Mouse (Mus musculus): ENCODE results near the gene Gm28374. TPM values are rescaled to one million over a fixed set of nuclear protein-coding genes. Genes with fewer than 3 reads are reported as not detected.

The Gm28374 gene
- 0.67 and 1.7 TPM in 2 replicates for polyA plus RNA-seq (2012; rRNA removed)

DNA sequence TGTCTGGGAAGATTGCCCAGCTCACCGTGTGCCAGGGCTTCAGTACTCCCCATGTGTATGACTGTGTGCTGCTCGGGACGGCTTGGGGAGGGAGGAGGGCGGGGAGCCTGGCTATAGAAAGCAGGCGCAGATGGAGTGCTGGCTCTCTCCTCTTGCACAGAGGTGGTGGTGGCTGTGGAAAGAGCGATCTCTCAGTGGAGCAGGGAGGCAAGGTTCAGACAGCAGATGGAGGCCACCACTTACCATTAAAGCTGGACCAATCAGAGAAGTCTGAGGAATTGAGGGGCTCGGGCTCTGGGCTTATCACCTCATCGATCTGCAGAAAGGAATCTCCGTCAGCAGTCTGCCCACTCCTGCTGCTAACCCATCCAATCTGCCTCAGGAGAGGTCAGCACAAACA is at the start of gene Gm28374:
Gm28374 (minus strand) TSS at position 101 of the 400 bp plus-strand sequence.

DNA sequence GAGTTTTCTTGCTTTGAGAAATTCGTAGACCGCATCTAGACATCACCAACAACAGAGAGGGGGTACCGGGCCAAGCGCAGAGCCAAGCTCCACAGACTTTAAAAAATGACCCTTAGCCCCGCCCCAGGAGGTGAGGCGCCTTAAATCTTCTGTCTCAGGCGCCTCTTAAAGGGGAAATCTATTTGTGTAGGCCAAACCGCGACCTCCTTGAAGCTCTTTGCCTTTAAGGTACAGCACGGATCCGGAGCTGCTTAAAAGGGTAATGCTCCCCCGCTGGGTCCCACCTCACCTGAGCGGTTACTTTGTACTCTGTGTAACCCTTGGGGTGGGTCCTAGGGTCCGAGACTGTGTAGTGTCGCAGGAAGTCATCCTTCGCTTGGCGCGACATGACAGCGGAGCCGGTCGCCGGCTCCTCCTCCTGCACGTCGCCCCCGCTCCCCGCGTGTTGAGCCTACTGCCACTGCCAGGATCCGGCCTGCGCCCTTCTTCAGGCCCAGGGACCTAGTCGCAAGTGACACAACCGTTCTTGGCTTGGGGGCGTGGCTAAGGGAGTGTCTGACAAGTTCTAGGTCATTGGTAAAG is 45.8 kb upstream of the Gm28374 start, which contains the start of gene Snx15:
Snx15 (minus strand) TSS at position 545 of the 582 bp plus-strand sequence.

DNA sequence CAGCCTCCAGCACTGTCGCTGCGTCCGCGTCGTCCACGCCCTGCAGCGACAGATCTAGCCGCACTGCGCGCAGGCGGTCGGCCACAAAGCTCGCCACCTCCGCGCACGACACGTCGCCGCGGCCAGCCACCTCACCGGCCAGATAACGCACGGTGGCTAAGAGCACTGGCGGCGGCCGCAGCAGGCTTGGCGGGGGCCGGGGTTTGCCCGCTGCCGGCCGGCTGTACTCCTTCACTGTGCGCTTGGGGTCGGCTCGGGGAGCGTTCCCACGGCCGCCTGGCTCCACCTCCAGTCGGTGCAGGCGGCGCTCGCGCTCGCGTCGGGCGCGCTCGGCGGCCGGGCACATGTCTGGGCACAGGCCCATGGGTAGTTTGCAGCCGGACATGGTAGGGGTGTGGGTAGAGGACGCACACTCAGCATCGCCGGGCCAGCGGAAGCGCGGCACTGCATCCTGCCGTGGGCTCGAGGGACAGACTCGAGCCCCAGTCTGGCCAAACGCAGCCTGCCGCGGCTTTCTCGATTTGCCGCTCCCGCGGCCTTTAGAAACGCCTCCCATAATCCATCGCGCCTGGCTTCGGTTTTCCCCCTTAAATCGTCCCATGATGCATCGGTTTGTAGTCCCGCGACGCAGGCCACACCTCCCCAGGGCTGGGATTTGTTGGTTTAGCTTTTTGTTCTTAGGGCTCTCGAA is 36.1 kb upstream of the Gm28374 start, which contains the start of gene Sac3d1:
Sac3d1 (minus strand) TSS at position 665 of the 691 bp plus-strand sequence.

DNA sequence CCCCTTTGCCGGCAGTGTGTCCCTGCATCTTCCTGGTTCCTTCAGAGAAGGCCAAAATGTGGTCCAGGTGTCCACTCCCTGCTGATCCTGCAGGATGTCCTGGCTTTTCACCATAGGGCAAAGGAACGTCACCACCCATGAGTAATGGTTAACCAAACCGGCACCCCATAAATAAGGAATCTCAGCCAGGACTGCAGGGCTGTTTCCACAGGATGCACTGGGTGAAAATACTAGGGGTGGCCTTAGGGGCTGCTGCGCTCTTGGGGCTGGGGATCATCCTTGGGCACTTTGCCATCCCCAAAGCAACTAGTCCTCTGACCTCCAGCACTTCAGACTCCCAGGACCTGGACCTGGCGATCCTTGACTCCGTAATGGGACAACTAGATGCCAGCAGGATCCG is 23.5 kb upstream of the Gm28374 start, which contains the start of gene Naaladl1:
Naaladl1 (plus strand) TSS at position 197 of the 400 bp plus-strand sequence.

DNA sequence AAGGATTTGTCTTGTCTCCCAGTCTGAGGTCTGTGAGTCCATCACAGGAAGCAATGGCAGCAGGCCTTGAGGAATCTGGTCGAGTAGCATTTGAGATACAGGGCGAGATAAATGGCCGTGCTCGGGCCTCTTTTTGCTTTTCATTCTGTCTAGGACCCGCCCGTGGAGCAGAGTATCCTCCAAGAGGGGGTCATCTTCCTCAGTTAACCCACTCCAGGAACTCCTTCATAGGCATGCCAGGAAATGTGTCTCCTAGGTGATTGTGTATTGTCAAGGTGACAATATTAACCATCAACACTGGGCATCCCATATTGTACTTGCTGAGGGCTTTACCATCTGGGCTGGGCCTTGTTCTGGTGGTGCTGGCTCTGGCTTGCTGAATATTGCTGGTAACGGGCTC is 12.1 kb upstream of the Gm28374 start, which contains the start of gene AC131692.1:
AC131692.1 (plus strand) TSS at position 301 of the 400 bp plus-strand sequence.

DNA sequence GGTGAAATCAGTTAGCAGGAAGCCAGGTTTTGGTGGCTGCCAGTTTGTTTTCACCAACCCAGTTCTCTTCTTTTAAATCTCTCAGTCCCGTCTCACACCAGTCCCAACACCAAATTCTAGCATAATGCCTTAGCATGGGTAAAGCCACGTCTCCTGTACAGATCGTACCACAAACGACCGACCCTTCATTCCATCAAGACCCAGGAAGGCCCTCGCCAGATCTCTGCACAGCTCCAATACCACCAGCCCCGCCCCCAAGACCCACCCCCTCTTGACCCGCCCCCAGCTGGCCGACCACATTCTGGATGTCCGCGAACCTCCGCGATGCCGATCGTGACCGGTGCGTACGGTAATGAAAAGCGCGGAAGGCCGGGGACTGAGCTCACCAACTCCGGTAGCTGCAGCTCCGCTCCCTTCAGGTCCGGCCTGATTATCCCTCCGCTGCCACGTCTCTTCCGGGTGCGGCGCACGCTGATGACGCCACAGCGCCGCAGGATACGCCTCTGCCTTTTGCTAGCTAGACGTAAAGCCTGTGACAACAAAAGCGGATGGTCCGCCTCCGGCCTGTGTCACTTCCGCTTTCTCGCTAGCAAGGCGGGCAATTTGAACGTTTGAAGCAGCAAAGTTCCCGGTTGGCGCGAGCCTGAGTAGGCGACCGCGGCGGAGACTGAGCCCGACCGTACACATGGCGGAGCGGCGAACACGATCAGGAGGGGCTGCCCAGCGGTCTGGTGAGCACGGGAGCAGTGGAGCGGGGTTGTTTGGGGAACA is 2.6 kb upstream of the Gm28374 start, which contains the start of the genes Zfpl1 and Cdca5:
Zfpl1 (minus strand) TSS at position 479 of the 771 bp plus-strand sequence.
Cdca5 (plus strand) TSS at position 506 of the 771 bp plus-strand sequence.

DNA sequence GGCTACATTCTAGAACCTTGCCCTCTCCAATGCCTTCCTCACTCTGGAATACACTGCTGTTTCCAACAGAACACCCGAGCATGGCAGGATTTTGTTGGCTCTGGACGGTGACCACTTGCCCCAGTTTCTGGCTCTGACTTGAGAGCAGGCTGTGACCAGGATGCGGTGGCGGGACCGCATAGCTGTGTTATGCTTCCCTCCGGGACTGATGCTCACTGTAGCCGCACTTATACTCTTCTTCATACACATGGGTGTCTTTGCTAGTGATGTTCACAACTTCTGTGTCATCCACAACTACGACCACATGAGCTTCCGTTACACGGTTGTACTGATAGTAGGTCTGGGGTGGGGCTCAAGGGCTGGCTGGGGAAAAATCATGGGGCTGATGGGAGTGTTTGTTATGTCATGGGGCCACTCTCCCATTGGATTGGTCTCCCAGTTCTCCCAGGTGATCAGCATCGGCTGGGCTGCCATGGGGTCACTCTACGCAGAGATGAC is 2.0 kb downstream of the Gm28374 start, which contains the start of gene Tmem262:
Tmem262 (plus strand) TSS at position 51 of the 498 bp plus-strand sequence.

DNA sequence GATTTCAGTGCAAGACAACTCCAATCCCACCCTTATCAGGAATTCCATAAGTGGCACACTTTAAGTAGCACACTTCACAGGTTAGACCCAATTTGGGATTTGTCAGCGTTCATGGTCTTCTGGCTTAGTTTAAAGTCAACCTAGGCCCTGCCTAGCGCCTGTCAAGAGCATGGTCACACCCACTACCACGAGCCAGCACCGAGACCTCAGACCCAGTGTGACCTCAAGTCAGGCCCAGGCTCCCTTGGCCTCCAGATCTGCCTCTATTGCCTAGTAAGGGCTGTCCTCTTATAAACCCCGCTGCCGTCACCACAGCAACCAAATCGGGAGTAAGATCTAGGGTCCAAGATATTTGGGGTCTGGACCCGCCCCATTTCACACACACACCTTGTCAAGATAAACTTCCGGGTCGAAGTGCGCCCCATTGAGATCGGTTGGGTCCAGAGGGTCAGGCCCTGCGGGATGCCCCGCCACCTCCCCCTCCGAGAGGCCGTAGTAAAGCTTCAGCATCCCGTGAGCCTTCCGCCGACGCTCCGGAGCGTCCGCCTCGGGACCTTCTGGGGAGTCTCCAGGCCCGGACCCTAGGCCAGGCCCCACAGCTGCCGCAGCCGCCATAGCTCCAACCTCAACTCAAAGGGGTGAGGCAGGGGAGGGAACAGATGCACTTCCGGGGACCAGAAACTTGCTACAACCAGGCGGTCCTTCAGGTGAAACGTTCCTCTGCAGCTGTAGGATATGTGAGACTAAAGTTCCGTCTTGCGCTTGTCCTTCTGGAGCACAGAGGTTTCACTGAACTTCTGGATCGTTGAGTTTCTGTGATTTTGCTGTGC is 5.3 kb downstream of the Gm28374 start, which contains the start of gene Vps51:
Vps51 (minus strand) TSS at position 668 of the 830 bp plus-strand sequence.

DNA sequence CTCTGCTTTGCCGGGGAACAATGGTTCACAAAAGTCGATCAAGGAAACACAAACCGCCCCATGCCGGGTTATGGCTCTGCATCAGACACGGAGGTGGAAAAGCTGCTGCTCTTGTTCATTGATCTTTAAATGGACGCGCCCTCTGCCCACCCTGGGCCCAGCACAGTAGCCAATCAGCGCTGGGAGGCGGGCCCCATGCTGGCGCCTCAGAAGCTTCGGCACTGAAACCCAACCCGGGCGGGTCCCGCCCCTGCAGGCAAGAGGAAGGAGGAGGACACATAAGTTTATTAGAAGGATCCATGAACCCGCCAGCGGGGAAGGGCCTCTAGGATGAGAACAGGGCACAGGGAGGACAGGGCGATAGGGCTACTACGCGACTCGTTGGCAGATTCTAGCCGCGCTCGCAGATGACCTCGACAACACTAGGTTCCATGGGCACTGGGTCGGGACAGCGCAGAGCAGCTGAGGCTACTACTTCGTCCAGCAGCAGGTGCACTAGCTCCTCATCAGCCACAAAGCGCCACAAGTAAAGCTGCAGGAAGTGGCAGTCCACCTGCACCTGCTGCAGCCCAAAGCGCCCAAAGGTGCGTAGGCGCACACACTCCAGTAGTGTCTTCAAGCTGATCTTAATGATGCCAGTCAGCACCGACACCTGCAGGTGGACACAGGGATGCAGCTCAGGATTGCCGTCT is 14.2 kb downstream of the Gm28374 start, which contains the start of gene Tm7sf2:
Tm7sf2 (minus strand) TSS at position 650 of the 692 bp plus-strand sequence.

DNA sequence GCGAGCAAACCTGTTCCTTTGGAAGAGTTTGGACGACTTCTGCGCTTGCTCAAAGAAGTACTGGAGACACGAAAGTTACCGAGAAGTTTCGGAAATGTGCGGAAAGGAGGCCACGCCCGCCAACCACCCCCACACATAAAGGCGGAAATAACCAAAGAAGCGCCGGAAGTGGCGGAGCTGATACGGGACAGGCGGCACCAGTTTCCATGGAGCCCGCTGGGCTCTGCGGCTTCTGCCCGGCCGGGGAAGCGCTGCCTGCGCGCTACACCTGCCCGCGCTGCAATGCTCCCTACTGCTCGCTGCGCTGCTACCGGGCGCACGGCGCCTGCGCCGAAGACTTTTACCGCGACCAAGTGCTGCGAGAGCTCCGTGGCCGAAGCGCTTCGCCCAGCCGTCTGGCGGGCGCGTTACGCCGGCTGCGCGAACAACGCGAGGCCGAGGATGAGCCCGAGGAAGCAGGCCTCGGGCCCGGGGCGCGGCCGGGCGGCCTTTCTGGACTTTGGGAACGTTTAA is 21.0 kb downstream of the Gm28374 start, which contains the start of gene Znhit2:
Znhit2 (plus strand) TSS at position 172 of the 513 bp plus-strand sequence.

DNA sequence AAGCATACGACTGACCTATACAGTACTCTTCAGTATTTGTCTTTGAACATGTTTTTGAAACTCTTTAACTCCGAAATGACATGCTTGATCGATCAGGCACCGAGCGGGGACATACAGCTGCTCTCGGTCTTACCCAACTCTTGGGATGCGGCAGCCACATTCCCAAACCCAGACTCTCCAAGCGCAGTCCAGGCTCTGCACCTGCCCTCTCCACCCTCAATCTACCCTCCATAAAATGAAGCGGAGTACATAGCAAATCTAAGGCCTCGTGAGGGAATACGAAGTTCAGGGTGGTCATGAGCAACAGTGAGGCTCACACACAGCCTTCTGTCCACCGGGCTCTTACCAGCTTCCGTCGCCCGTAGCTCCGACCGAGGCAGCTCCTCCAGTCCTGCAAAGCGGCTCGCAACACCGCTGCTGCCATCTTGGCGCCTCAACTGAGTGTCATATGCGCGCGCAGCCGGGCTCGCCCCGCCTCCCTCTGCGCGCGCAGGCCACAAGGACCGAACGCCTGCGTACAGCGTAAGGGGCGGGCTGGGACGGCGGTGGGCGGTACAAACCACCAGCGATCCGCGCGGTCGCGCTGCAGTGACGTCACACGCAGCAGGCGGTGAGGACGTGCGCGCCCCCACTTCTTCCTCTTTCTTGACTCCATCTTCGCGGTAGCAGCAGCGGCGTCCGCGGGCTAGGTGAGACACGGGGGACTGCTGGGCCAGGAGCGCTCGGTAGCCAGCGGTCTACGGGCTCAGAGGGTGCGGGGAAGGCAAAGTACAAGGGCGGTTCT is 24.6 kb downstream of the Gm28374 start, which contains the start of the genes Mrpl49 and Fau:
Mrpl49 (minus strand) TSS at position 473 of the 784 bp plus-strand sequence.
Fau (plus strand) TSS at position 532 of the 784 bp plus-strand sequence.

DNA sequence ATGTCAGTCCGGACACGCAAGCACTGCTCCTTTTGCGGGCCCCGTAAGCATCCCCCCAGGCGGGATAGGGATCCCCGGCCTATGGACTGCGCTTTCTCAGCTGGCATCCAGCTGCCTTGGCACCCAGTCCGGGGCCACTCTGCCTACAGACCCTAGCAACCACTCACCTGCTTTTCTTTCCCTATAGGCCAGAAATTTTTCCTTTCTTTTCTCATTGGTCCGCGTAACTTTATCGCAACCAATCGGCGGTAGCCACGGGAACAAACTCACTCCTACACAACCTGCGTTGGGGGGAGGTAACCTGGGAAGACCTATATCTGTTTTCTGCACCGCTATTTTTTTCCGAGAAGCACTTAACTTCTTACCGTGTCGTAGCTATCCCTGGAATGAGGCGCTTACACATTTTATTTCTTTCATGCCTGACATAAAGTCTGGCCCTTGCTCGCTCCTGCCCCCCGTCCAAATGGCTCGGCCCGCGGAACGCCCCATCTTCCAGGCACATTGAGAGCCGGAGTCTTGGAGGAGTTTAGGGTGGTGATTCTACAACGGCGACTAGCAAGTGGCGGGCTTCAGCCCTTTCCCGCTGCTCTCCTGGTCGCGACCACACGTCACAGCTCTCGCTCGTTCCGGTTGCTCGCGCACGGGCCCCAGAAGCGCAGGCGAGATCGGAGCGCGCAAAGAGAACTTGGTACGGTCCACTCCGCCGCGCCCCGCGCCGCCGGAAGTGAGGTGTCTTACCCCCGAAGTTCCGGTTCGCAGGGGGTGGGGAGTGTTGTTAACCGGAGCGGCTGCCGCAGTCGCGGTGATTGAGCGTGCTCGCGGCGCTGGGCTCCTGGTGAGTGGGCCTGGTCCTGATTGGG is 35.5 kb downstream of the Gm28374 start, which contains the start of gene Syvn1:
Syvn1 (plus strand) TSS at position 283 of the 860 bp plus-strand sequence.

Other genes starting within 250 kb of the Gm28374 start
- gene Frmd8, start 207.0 kb downstream of the Gm28374 start, polyA plus RNA-seq (2012; rRNA removed), result 22.2 and 23.3 TPM in 2 replicates
- gene Slc25a45, start 204.4 kb downstream of the Gm28374 start, polyA plus RNA-seq (2012; rRNA removed), result 2.3 and 3.2 TPM in 2 replicates
- gene Tigd3, start 188.1 kb downstream of the Gm28374 start, polyA plus RNA-seq (2012; rRNA removed), result 9.3 and 9.8 TPM in 2 replicates
- gene Dpf2, start 169.2 kb downstream of the Gm28374 start, polyA plus RNA-seq (2012; rRNA removed), result 187 and 201 TPM in 2 replicates
- gene Cdc42ep2, start 157.4 kb downstream of the Gm28374 start, polyA plus RNA-seq (2012; rRNA removed), result 2.4 and 2.9 TPM in 2 replicates
- 74.4 and 80.7 TPM in 2 replicates for gene Pola2, start 118.1 kb downstream of the Gm28374 start, polyA plus RNA-seq (2012; rRNA removed)
- gene Slc22a20, start 96.1 kb downstream of the Gm28374 start, polyA plus RNA-seq (2012; rRNA removed), result not detected in 2 replicates
- 5.6 and 7.9 TPM in 2 replicates for gene Capn1, start 66.4 kb downstream of the Gm28374 start, polyA plus RNA-seq (2012; rRNA removed)
- 29.2 and 32.8 TPM in 2 replicates for gene Syvn1, start 35.7 kb downstream of the Gm28374 start, polyA plus RNA-seq (2012; rRNA removed)
- 53.7 and 58.8 TPM in 2 replicates for gene Mrpl49, start 24.5 kb downstream of the Gm28374 start, polyA plus RNA-seq (2012; rRNA removed)
- gene Fau, start 24.4 kb downstream of the Gm28374 start, polyA plus RNA-seq (2012; rRNA removed), result 1,645 and 2,151 TPM in 2 replicates
- 27.7 and 31.3 TPM in 2 replicates for gene Znhit2, start 21.1 kb downstream of the Gm28374 start, polyA plus RNA-seq (2012; rRNA removed)
- 42.8 and 53.5 TPM in 2 replicates for gene Tm7sf2, start 13.9 kb downstream of the Gm28374 start, polyA plus RNA-seq (2012; rRNA removed)
- 74.8 and 88.1 TPM in 2 replicates for gene Vps51, start 5.0 kb downstream of the Gm28374 start, polyA plus RNA-seq (2012; rRNA removed)
- gene Tmem262, start 2.2 kb downstream of the Gm28374 start, polyA plus RNA-seq (2012; rRNA removed), result 0.16 and 0.39 TPM in 2 replicates
- gene Zfpl1, start 2.7 kb upstream of the Gm28374 start, polyA plus RNA-seq (2012; rRNA removed), result 47.5 and 73.8 TPM in 2 replicates
- gene Cdca5, start 2.7 kb upstream of the Gm28374 start, polyA plus RNA-seq (2012; rRNA removed), result 35.9 and 39.7 TPM in 2 replicates
- gene AC131692.1, start 12.2 kb upstream of the Gm28374 start, polyA plus RNA-seq (2012; rRNA removed), result 1.3 and 1.6 TPM in 2 replicates
- 2.8 and 3.9 TPM in 2 replicates for gene Naaladl1, start 23.5 kb upstream of the Gm28374 start, polyA plus RNA-seq (2012; rRNA removed)
- gene Sac3d1, start 36.4 kb upstream of the Gm28374 start, polyA plus RNA-seq (2012; rRNA removed), result 41.9 and 69.7 TPM in 2 replicates
- gene Snx15, start 46.0 kb upstream of the Gm28374 start, polyA plus RNA-seq (2012; rRNA removed), result 27.4 and 36.9 TPM in 2 replicates
- not detected in 2 replicates for gene Batf2, start 58.7 kb upstream of the Gm28374 start, polyA plus RNA-seq (2012; rRNA removed)
- gene Arl2, start 59.3 kb upstream of the Gm28374 start, polyA plus RNA-seq (2012; rRNA removed), result 55.9 and 75.4 TPM in 2 replicates
- not detected in 2 replicates for gene Majin, start 102.1 kb upstream of the Gm28374 start, polyA plus RNA-seq (2012; rRNA removed)
- gene Gpha2, start 144.1 kb upstream of the Gm28374 start, polyA plus RNA-seq (2012; rRNA removed), result 0.16 and 1.1 TPM in 2 replicates
- 35.9 and 56.4 TPM in 2 replicates for gene Ppp2r5b, start 153.6 kb upstream of the Gm28374 start, polyA plus RNA-seq (2012; rRNA removed)
- gene Atg2a, start 159.4 kb upstream of the Gm28374 start, polyA plus RNA-seq (2012; rRNA removed), result 11.8 and 15.7 TPM in 2 replicates
- 143 and 275 TPM in 2 replicates for gene Ehd1, start 194.5 kb upstream of the Gm28374 start, polyA plus RNA-seq (2012; rRNA removed)
- gene Cdc42bpg, start 224.2 kb upstream of the Gm28374 start, polyA plus RNA-seq (2012; rRNA removed), result 6.8 and 8.0 TPM in 2 replicates